Mouse (Mus musculus) right cerebral cortex, postnatal 25 days (tissue): ENCODE data around the gene Kl.

Experiments used
- DNase-seq: peaks from one replicate; pipeline ENCODE4 v3.0.0; 2022

Gene Kl

DNA sequence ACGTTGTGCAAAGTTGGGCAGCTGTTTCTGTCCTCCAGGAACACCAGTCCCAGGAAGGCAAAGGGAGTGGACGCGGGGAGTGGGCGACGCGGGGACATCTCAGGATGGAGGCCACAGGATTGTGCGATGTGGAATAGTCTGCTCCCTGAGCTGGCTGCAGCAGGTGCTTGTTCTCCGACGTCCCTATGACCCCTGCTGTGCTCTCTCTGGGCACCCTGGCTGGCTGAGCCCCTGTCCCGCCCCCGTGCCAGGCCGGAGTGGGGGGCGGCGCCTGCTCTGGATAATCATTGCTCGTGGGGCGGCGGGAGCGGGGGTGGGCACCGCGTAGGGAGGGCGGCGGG lies at the start of gene Kl:
TSS of gene Kl (plus strand) at position 280 of the 341 bp plus-strand sequence.
- no peak for DNase-seq

DNA sequence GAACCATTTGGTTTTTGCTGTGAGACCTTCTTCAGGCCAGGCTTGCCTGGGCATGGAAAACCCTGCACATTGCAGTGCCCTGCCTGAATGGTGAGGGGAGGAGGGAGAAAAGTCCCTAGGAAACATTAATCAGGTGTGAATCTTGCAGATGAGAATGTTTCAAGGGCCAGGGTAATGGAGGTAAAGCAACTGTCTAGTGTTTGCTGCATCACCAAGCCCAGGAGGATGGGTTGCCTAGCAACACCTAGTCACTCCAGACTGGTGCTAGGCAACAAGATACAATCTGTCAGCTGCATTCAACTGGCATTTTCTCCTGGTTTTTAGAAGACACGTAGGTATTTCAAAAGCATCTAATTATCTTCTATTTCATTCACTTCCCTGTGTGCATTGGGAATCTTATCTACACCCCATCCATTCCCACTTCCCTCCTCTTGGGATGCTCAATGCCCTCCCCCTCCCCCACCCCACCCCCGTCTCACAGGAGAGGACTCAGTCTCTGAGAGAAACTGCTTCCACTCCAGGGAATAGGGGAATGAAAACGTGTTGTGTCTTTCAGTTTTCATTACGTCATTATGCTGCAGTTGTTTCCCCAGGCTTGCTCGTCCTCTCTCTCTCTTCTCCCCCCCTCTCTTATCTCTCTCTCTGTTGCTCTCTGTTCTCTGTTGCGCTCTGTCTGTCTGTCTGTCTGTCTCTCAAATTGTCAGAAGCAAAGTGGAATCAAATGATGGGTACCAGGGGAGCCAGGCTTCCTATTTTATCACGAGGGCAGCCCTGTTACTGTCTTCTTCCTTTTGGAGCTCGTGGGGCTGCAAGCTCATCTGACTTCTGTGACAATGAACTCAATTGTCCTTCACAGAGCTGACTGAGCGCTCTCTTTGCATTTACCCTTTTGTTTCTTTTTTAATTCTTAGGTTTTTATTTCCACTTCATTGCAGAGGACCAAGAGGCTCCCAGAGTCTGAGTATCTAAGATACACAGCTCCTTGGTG lies 46.1 kb upstream of the Kl start:
- peak; percentile 57 for DNase-seq

DNA sequence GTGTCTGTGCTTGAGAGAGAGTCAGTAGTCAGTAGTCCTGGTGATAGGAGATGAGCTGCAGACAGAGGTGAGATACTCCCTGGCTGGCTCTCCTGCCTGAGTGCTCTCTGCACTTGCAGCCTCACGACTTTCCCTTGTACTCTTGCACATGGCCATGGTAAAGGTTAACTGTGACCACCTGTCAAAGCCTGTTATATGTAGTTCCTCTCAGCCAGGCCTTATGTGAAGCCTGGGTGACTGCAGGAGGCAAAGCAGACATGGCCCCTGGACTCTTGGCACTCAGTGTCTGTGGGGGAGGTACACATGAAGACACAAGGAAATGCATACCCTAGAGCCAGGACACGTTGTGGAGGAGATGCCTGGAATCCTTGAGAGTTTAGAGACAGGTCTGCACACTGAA lies 40.3 kb upstream of the Kl start:
- DNase-seq = no peak

DNA sequence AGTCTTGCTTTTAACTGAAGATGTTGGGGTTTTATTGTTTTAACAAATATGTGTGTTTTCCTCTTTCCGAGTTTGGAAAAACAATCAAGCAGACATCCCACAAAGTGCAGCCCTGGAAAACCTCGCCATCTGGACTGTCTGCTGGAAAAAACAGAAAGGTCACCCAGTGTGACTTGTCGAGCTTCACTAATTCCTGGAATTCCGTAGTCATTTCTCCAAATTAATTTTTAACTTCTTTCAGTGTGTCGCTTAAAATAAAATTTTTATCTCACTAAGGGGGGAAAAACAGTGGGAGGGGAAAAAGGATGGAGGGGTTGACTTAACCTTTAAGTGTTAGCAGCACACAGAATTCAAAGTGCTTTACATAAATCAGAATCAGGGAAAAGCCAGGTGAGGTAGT lies 39.8 kb upstream of the Kl start:
- no peak for DNase-seq

DNA sequence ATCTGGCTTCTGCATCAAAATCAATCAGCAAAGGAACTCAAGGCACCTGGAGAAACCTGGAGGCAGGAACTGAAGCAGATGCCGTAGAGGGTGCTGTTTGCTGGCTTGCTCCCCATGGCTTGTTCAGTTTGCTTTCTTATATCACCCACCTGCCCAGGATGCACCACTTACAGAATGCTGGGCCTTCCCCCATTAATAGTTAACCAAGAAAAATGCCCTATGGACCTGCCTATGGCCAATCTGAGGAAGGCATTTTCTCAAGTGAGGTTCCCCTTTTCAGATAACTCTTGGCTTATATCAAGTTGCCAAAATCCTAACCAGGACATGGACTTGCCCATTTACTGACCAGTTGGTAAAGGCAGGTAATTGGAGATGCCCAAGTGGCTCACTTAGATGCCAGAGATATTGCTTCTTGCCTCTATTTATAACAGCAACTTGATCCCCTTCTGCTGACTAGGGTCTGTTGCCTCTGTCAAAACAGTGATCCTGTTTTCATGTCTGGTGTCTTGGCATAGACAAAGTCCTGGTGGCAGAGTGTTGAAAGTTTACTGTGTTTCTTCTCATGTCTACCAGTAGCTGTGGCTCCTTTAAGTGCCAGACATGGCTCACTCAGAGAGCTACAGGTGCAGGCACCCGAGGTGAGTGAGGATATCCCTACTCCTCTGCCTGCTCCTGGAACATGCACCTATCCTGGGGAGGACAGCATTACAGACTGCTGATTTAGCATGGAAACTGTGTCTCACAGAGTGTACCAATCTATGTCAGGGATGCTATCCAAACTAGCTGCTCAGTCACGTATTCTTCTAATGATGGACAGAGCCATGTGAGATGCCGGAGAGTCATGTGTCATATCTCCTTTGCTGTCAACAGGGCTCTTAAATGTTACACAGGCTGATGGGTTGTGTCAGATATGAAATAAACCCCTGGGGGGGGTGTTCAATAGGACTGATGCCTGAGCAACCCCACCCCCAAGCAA lies 37.0 kb upstream of the Kl start:
- DNase-seq = no peak

DNA sequence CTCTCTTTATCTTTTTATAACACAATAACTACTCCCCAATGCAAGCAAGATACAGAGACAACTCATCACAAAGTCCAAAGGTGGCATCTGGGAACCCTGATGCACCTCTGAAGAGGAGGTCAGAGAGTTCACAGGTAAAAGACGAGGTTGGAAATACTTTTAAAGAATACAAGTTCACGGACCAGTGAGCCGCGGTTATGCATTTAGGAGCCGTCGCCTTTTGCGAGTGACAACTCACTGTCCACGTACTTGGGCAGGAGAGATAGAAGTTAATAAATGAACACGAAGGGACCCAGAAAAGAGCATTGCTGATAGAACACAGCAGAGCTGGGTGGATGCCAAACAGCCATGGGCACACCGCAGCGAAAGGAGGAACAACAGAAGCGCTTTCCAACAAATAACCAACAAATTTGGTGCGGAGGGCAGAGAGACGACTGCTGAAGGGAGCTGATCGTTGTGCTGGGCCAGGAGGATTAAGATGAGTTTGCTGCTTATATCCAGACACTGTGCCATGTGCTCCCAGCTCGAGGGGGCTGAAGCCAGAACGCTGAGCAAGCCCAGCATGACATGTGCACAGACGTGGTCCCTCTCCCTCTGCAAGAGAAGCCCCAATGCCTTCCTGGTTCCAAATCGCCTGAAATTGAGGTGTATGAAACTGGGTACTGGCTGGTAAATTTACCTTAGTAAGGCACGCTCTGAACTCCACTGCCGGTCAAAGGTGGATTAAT lies 35.1 kb upstream of the Kl start:
- no peak for DNase-seq

DNA sequence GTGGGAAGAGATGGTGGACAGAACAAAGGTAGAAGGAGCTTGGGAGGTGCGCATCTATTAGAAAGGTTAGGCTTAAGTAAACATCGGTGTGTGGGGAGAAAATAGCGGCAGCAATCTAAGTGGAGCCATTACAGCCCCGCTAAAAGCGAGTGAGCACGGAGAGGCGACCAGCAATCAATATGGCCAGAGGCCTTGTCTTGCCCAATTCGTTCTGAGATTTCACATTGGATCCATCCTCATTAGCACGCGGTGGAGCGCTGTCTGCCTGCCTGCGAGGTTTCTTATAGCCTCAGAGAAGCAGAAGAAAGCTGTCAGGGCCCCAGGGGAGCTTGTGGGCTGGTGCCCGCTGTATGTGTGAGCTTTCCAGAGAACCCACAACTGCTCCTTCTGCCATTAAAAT lies 33.8 kb upstream of the Kl start:
- no peak for DNase-seq

DNA sequence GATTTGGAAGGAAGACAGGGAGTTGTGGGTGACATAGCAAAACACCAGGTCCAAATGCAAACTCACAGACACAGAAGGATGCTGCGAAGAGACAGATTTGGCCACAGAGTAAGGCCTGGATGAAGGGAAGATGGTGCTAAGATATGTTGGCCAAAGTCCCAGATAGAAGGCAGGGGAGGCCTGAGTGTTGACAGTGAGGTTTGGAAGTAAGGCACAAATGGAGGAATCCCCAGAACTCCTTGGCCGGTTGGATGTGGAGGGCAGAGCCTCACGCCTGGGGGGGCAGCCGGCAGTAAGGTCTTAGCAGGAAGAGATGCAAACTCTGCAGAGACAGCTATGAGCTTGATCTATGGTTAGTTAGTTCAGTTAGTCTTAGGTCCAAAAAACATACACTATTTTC lies 33.1 kb upstream of the Kl start:
- DNase-seq = no peak

DNA sequence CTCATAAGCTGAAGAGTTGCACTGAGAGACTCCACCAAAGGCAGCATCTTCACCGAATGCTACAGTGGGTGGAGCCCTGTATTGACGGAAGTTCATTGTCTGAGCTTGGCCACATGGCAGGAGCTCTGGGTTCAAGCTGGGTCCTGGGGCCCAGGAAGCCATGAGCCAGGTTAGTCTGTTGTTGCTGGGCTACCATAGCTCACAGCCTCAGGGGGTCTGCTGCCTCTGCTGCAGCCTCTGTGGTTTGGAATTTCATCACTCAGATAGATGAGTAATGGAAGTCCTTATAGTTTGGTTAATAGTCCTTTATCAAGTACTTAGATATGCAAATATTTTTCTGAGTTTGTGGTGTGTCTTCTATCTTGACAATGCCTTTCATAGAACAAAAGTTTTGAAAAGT lies 32.4 kb upstream of the Kl start:
- DNase-seq = no peak

DNA sequence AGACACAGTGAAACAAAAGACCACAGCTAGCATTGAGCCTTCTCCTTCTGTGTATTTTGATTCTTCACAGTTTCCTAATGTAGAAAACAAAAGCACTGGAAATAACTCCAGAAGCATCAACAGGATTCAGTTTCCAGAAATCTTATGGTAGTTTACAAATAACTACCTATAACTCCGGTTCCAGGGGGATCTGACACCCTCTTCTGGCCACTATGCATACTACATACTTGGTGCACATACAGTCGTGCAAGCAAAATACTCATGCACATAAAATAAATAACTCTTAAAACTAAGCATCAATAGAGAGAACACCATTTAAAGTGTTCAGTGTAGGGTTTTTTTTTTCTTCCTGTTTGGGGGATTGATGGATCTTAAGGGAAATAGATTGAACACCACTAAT lies 23.0 kb upstream of the Kl start:
- DNase-seq = no peak

DNA sequence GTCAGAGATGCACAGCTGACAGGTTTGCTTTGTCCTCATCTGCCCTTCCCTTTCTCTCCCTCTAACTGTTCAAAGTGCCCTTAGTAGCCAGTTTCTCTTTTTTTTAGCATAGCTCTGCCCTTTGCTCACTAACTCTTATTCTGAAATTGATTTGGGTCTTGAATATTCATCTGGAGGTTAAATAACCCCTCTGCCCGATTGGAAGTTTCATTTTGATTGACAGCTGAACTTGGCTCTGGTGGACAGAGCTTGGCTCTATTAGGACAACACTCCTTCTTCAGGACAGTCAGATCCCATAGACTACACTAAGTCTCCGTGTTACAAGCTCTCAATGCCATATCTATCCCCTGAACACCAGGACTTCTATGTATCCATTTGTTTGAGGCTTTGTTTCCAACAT lies 19.8 kb upstream of the Kl start:
- no peak for DNase-seq

DNA sequence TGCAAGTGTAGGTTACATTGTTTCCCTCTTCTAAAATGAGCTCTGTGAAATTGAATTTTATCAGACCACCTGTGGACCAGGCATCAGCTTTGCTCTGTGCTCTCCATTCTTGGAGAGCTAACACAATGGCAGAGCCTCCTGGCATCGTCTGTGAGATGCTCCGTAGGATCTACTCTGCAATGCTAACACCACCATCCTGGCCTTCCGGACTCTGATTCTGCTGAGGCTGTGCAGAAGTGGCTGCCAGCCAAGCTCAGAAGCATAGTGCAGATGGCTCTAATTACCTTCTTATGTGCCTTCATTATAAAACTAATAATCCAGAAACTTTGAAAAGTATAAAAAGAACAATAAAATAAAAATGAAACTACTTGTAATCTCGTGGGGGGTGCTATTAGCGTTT lies 16.2 kb upstream of the Kl start:
- no peak for DNase-seq

DNA sequence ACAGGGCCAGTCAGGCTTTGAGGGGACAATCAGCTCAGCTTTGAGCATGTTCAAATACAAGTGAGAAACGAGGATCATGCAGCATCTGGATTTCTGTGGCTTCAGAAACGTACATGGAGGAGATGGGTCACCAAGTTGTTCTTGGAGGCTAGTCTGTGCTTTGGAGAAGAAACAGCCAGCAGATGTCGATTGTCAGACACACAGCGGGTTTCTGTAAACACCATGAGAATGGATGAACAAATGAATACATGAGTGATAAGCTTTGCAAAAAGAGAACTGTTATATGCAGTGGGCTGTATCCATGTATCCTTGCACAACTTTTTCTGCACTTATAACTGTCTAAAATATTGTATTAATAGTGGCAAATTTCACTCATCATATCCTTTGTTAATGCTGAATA lies 15.6 kb upstream of the Kl start:
- no peak for DNase-seq

DNA sequence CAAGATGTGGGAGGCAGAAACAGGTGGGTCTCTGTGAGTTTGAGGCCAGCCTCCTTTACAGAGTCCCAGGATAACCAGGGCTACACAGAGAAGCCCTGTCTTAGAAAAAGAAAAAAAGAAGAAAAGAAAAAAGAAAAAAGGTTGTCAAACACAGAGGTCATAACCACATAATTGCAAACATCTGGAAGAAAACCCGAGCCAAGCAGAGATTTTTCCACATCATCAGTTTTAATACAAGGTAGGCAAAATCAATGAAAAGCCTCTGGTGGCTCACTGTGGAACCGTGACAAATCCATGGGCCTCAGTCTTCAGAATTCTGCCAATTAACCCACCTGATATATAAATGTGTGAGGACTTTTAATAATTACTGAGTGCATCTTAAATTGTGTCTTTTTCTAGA lies 14.9 kb upstream of the Kl start:
- DNase-seq = no peak

DNA sequence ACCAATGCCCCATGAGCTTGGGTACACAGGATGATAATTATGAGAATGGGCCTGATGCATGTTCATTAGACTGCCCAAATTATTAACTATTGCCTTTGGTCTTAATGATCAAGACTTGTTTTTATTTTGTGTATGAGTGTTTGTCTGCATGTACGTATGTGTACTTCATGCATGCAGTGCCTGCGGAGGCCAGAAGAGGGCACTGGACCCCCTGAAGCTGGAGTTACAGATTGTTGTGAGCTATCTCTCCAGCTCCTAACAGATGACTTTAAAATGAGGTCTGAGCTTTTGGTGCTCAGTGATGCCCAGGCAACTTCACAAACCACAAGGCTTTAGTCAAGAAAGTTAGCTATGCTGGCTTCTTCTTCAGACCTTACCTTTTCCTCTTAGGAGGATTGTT lies 6.8 kb upstream of the Kl start:
- no peak for DNase-seq

DNA sequence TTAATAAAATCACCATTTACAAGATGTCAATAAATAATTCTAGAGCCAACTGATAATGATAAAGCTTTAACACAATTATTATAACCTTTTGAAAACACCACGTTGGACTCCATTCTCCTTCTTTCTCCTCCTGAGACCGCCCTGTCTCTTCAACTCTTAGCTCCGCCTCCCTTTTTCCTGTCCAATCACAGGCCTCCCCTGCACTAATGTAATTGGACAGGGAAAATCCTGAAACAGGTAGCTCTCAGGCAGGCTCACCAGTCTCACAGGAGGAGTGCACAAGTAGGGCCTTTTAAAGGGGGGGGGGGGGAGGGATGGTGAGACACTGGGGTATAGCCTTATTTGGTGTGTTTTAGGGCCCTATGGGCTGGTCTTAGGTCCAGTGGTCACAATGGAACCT lies 3.3 kb upstream of the Kl start:
- no peak for DNase-seq

DNA sequence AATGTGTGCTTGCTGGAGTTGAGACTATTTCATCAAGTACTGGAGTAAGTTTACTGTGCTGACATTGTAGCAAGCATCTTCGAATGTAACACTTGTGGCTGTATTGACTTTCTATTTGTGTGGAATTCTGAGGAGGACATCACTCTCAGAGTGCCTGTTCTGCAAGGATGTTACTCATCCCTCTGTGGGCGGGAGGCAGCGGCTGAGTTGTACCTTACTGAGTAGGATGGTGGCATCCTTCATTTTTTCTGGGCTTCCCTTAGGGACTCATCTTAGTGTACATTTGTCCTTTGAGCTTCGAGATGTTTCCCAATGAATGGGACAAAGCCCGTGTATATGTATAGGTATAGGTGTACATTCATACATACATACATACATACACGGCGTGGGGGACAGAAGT lies 1.1 kb upstream of the Kl start:
- DNase-seq = peak; percentile 23

DNA sequence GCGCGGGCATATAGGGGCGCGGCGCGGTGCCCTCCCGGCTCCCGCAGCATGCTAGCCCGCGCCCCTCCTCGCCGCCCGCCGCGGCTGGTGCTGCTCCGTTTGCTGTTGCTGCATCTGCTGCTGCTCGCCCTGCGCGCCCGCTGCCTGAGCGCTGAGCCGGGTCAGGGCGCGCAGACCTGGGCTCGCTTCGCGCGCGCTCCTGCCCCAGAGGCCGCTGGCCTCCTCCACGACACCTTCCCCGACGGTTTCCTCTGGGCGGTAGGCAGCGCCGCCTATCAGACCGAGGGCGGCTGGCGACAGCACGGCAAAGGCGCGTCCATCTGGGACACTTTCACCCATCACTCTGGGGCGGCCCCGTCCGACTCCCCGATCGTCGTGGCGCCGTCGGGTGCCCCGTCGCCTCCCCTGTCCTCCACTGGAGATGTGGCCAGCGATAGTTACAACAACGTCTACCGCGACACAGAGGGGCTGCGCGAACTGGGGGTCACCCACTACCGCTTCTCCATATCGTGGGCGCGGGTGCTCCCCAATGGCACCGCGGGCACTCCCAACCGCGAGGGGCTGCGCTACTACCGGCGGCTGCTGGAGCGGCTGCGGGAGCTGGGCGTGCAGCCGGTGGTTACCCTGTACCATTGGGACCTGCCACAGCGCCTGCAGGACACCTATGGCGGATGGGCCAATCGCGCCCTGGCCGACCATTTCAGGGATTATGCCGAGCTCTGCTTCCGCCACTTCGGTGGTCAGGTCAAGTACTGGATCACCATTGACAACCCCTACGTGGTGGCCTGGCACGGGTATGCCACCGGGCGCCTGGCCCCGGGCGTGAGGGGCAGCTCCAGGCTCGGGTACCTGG lies 488 bp downstream of the Kl start:
- DNase-seq = peak; percentile 12

DNA sequence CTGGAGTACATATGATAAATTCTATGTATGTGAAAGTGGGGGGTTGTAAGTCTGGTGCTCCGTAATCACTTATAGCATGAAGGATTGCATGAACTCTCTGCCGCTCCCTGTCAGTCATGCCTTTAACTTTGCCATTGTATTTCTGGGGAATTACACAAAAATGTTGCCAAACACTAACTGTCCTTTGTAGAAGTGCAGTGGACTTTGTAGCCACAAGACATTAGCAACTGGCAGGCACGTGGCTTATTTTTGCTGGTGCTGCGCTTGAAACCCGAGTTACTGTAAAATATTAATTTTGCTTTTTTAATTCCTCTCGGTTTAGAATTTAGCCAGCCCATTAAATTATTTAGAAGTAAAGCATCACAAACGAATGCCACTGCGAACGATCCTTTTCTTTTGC lies 2.4 kb downstream of the Kl start:
- DNase-seq = no peak

DNA sequence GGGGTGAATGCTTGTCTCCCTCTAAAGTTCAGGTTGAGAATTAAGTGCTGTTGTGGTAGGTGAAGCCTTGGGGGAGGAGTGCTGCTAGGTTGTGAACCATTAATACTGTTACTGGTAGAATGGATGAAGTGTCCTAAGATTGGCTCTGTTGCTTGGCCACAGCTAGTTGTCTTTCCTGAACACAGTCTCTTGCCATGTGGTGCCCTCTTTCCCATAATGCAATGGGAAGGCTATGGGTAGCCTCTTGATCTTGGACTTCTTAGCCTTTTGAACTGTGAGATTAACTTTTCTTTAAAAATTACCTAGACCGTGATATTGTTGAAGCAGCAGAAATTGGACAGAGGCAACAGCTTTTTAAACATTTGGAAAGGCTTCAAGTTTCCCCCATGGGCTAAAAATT lies 7.5 kb downstream of the Kl start:
- DNase-seq = no peak

DNA sequence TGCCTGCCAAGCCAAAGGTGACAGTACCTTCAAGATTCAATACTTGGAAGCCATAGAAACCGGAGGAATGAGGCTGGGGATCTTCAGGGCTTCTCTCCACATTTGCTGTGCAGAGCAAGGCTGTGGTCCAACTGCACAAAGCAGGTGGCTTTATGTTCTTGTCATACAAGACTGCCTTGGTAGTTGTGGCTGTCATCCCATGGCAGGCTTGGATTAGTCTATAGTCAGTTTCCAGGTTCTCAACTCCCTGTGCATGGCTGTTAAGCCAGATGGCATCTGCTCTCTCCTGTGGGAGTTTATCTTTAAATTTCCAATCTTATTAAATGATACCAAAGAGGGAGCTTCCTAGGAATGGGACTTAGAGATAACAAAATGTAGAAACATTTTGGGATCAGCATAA lies 9.2 kb downstream of the Kl start:
- DNase-seq = no peak

DNA sequence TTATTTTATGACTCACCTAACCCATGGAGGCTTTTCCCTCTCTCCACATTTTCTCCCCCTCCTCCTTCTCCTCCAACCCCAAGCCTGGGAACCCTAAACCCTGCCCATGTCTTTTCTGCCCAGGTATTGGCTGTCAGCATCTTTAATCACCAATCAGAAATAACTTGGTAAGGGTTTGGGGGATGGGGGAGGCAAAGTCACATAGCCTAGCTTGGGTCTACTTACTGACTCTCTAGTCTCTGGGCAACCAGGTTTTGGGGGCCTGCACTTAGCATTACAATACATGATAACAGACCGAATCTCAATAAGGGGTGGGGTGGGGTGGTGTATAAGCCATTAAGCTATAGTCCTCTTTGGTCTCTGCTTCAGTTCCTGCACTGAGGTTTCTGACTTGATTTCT lies 10.3 kb downstream of the Kl start:
- DNase-seq = no peak
